8 mouse cellular contexts compared by ENCODE assay signal in the genomic region with DNA sequence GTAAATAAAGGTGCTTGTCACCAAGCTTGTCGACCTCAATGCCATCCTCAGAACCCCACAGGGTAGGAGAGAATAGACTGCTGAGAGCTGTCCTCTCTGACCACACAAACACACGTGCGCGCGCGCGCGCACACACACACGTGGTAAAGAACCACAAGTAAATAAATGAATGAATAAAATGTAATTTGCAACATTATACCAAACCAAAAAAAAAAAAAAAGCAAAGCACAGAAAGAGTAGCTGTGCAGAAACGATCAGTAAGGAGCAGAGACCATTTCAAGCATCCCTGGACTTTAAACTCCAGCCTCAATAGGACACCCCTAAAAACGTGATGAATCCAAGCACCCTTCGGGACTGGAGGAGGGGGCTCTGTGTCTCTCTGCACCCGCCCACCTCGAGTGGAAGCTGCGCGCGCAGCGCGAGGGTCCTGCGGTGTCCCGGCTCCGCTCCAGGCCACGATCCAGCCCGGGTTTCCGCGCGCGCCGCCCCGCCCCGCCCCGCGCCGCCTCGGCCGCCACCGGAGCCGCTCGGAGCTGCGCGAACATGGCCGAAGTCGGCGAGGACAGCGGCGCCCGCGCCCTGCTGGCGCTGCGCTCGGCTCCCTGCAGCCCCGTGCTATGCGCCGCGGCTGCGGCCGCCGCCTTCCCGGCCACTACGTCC. TPM values are rescaled to one million over a fixed set of nuclear protein-coding genes. Genes with fewer than 3 reads are reported as not detected.
A peak's percentile ranks its signal among the peaks of the same experiment; 100 is the strongest.
DNase-seq lines count a peak whose midpoint lies in the region; ATAC-seq lines count a peak whose summit lies in the region.

Gene Foxk1 (plus strand): TSS at position 517 of the 660 bp plus-strand sequence.

- H3K4me1 ChIP-seq in hindbrain, embryonic 14.5 days (replicated peaks; ENCODE audit: control insufficient read depth, insufficient read depth, low read length): peaks cover 37% of the 10 kb centered on the region

- 0 out of 2 replicates have a peak, but pooled peaks cover 3% of the 10 kb centered on the region for H3K36me3 ChIP-seq in hindbrain, embryonic 14.5 days (replicated peaks; ENCODE audit: control insufficient read depth, insufficient read depth)

- H3K4me2 ChIP-seq in hindbrain, embryonic 14.5 days (replicated peaks): peak within 1 kb of the TSS; percentile 65

- H3K9me3 ChIP-seq in hindbrain, embryonic 14.5 days (ENCODE audit: control insufficient read depth, low read length): no peaks in the 10 kb centered on the region

- peak within 1 kb of the TSS; percentile 79 for H3K4me3 ChIP-seq in hindbrain, embryonic 14.5 days (replicated peaks; ENCODE audit: low read length)

- peak within 1 kb of the TSS; percentile 83 for H3K9ac ChIP-seq in hindbrain, embryonic 14.5 days

- peak; percentile 91 for ATAC-seq in hindbrain, embryonic 14.5 days (ENCODE audit: low FRiP score)

- DNase-seq in T-cell, adult 2 months (ENCODE audit: low spot score): peak; percentile 85
- DNase-seq in cerebellum, postnatal 25 days: peak; percentile 98 to 99
- peak; percentile 94 to 97 for DNase-seq in frontal cortex, postnatal 36 days (ENCODE audit: low spot score in 2 of 2)
- peak; percentile 97 for DNase-seq in hindbrain, embryonic 14.5 days (ENCODE audit: low spot score)
- DNase-seq in layer of hippocampus, postnatal 25 days (ENCODE audit: extremely low spot score in 1 of 2, low spot score in 1 of 2): peak; percentile 98 to 99
- DNase-seq in lung, postnatal 14 days: peak; percentile 95
- peak; percentile 95 for DNase-seq in ovary, postnatal 36 days (ENCODE audit: low spot score)
- DNase-seq in thymus, postnatal 25 days: peak; percentile 98

- H3K27me3 ChIP-seq in hindbrain, embryonic 14.5 days (ENCODE audit: control insufficient read depth, insufficient read depth, low read length): no peaks in the 10 kb centered on the region

- H3K27ac ChIP-seq in hindbrain, embryonic 14.5 days: peak within 1 kb of the TSS; percentile 83

- 1% methylated on average over 45 of the region's 60 CpGs for WGBS in hindbrain, embryonic 14.5 days

RNA-seq across cellular contexts. Expression of gene Foxk1, which starts in this region (rescaled TPM):
- 5.4 and 5.9 TPM in 2 replicates for polyA plus RNA-seq in hindbrain, embryonic 14.5 days (2014; fragmentation: Nextera tagmentation; extraction: Ambion mirVana)
- total RNA-seq in layer of hippocampus, postnatal 25 days (2021): 10 to 100 TPM; 40.6 to 45.7 TPM

Comparison
In these comparisons a context has a peak if more than half of its experiments do, and no peak if none do; other contexts are left out.
1. Peak in every context shown above with its lines: DNase-seq, ATAC-seq, H3K4me3 ChIP-seq and H3K27ac ChIP-seq.